Mouse (Mus musculus) gastrocnemius, postnatal 10 days (tissue): ENCODE measurements around the gene Aifm2. TPM values are rescaled to one million over a fixed set of nuclear protein-coding genes. Genes with fewer than 3 reads are reported as not detected.

Source experiments
- DNase-seq: peaks from one replicate; pipeline ENCODE4 v3.0.0; 2021; ENCODE audit warnings: mixed read lengths
- long read RNA-seq, 2 experiments: library from polyadenylated mRNA; stranded (forward); transcript quantifications; one replicate each; pipeline ENCODE4 v2.0.0; 2021
- total RNA-seq, 2 experiments: library from RNA; stranded (reverse); gene quantifications; 2 replicates each; pipeline ENCODE4 v1.2.3; 2021

Aifm2 gene
- 10 to 100 TPM; 11.4 to 12.3 TPM for total RNA-seq
- long read RNA-seq, experiment 1, transcript Aifm2-204 (10 exons, 1,512 nt), result minor isoform, 8 of 28 reads
- long read RNA-seq, experiment 1, transcript Aifm2-203 (9 exons, 3,086 nt), result major isoform, 11 of 28 reads
- long read RNA-seq, experiment 1, partial matches to known transcripts, result 0 of 28 reads
- long read RNA-seq, experiment 1, other reads (novel, unspliced or antisense), result 6 of 28 reads
- long read RNA-seq, experiment 2, transcript Aifm2-203 (9 exons, 3,086 nt), result major isoform, 8 of 27 reads
- long read RNA-seq, experiment 2, transcript Aifm2-204 (10 exons, 1,512 nt), result minor isoform, 6 of 27 reads
- long read RNA-seq, experiment 2, partial matches to known transcripts, result 3 of 27 reads
- long read RNA-seq, experiment 2, other reads (novel, unspliced or antisense), result 6 of 27 reads

GRCm38 (mm10) chr10:61714771-61715461, at the start of gene Aifm2:
Aifm2 (plus strand) TSS chr10:61715263.
- peak; percentile 58 for DNase-seq

- no peak for DNase-seq
Observed at GRCm38 (mm10) chr10:61665651-61666050, 49.4 kb upstream of the Aifm2 start.

- DNase-seq, result no peak
Observed at GRCm38 (mm10) chr10:61669289-61669688, 45.8 kb upstream of the Aifm2 start.

GRCm38 (mm10) chr10:61669896-61670295, 45.2 kb upstream of the Aifm2 start:
- no peak for DNase-seq

- DNase-seq, result no peak
Observed at GRCm38 (mm10) chr10:61670758-61671157, 44.3 kb upstream of the Aifm2 start.

GRCm38 (mm10) chr10:61675935-61676334, 39.1 kb upstream of the Aifm2 start:
- no peak for DNase-seq

- DNase-seq, result no peak
Observed at GRCm38 (mm10) chr10:61679545-61679944, 35.5 kb upstream of the Aifm2 start.

GRCm38 (mm10) chr10:61680015-61680913, 34.8 kb upstream of the Aifm2 start, which contains the start of gene Sar1a:
Sar1a (plus strand) TSS chr10:61680299.
- DNase-seq, result peak; percentile 99

GRCm38 (mm10) chr10:61689405-61689804, 25.7 kb upstream of the Aifm2 start:
- no peak for DNase-seq

GRCm38 (mm10) chr10:61693563-61693962, 21.5 kb upstream of the Aifm2 start:
- DNase-seq, result no peak

- DNase-seq, result peak; percentile 97
Observed at GRCm38 (mm10) chr10:61694870-61695670, 20.0 kb upstream of the Aifm2 start, which contains the start of gene Tysnd1. Tysnd1 (plus strand) TSS chr10:61695514.

- DNase-seq, result peak; percentile 31
Observed at GRCm38 (mm10) chr10:61695703-61696559, 19.1 kb upstream of the Aifm2 start.

- DNase-seq, result no peak
Observed at GRCm38 (mm10) chr10:61696560-61696823, 18.6 kb upstream of the Aifm2 start.

GRCm38 (mm10) chr10:61697028-61697427, 18.0 kb upstream of the Aifm2 start:
- no peak for DNase-seq

GRCm38 (mm10) chr10:61704663-61705062, 10.4 kb upstream of the Aifm2 start:
- no peak for DNase-seq

GRCm38 (mm10) chr10:61706412-61707375, 8.4 kb upstream of the Aifm2 start:
- no peak for DNase-seq

GRCm38 (mm10) chr10:61713601-61714000, 1.5 kb upstream of the Aifm2 start:
- DNase-seq, result no peak

GRCm38 (mm10) chr10:61714146-61714545, 917 bp upstream of the Aifm2 start:
- DNase-seq, result no peak

- DNase-seq, result no peak
Observed at GRCm38 (mm10) chr10:61715462-61715837, 387 bp downstream of the Aifm2 start.
